Mouse (Mus musculus) neural tube, embryonic 15.5 days (tissue): ENCODE data around the gene Ncoa6. TPM values are rescaled to one million over a fixed set of nuclear protein-coding genes. Genes with fewer than 3 reads are reported as not detected.

Experiments
- ATAC-seq: fragments of 200-750 bp; cut with Nextera tagmentation; 2 replicates; pipeline ENCODE4 v1.8.0; 2017; ENCODE audit warnings: mild to moderate bottlenecking, moderate TSS enrichment, moderate library complexity; ENCODE audit not compliant: low FRiP score
- H3K27ac ChIP-seq: fragments of 300-500 bp; sonication (generic); replicated peaks from 2 replicates; pipeline ENCODE4 v1.5.1; 2015; ENCODE audit warnings: mild to moderate bottlenecking, inconsistent platforms
- H3K27me3 ChIP-seq: fragments of 300-500 bp; sonication (generic); replicated peaks from 2 replicates; pipeline ENCODE4 v1.6.1; 2015; ENCODE audit warnings: inconsistent platforms
- H3K36me3 ChIP-seq: fragments of 300-500 bp; sonication (generic); 2 replicates; pipeline ENCODE4 v1.6.1; 2015; ENCODE audit warnings: inconsistent platforms
- H3K4me1 ChIP-seq: fragments of 300-500 bp; sonication (generic); 2 replicates; pipeline ENCODE4 v1.6.1; 2015; ENCODE audit warnings: inconsistent platforms
- H3K4me2 ChIP-seq: fragments of 300-500 bp; sonication (generic); 2 replicates; pipeline ENCODE4 v1.6.1; 2015; ENCODE audit warnings: inconsistent platforms, mild to moderate bottlenecking, moderate library complexity
- H3K4me3 ChIP-seq: fragments of 300-500 bp; sonication (generic); replicated peaks from 2 replicates; pipeline ENCODE4 v1.5.1; 2015; ENCODE audit warnings: mild to moderate bottlenecking, inconsistent platforms
- H3K9ac ChIP-seq: fragments of 300-500 bp; sonication (generic); replicated peaks from 2 replicates; pipeline ENCODE4 v1.6.1; 2015; ENCODE audit warnings: mild to moderate bottlenecking, inconsistent platforms
- H3K9me3 ChIP-seq: fragments of 300-500 bp; sonication (generic); replicated peaks from 2 replicates; pipeline ENCODE4 v1.6.1; 2016; ENCODE audit warnings: inconsistent platforms
- WGBS: fragments of 180-500 bp; shearing (Covaris S2); methylation state at CpG from one replicate; pipeline ENCODE4 v1.1.7; 2015; ENCODE audit warnings: mixed read lengths; 5-methylcytosine and 5-hydroxymethylcytosine counted together
- polyA plus RNA-seq: library from polyadenylated mRNA; unstranded; fragments of >200 nt; fragmentation: Nextera tagmentation; extraction: Ambion mirVana; gene quantifications from 2 replicates; pipeline ENCODE4 v1.2.1, GENCODE M21; 2015

The Ncoa6 gene
- polyA plus RNA-seq, 1 experiment from 2014 or later = 18.9 TPM

DNA sequence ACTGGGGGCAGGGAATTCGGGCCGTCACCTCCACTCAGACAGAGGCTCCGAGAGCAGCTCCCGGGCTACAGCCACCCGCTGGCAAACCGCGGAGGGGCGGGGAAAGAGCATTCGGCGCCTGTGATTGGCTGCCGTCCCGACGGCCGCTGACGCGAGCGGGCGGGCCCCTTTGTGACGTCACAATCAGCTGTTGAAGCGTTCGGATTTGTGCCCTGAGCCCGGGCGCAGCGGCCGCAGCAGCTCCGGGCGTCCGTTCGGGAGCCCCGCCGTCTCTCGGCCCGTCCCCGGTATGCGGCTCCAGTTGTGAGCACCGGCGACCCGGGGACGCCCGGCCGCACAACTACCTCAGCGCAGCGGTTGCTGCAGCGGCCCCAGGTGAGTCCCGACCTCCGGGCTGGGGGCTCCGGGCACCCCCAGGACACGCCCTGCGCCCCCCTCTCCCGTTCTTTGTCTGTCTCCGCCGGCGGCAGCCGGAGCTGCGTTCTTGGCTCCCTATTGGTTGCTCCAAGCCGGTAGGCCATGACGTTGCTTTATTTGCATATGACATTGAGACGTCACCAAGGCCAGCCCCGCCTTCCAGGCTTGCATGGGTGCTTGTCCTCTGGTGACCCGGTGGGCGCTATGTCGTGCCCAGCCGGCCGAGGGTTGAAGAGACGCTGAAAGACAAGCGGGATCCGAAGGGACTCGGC is 91.9 kb downstream of the Ncoa6 start:
- H3K4me1 ChIP-seq = peaks cover 55% of the 10 kb centered on the region
- no peaks in the 10 kb centered on the region for H3K9me3 ChIP-seq
- H3K36me3 ChIP-seq = peaks cover 13% of the 10 kb centered on the region
- peak overlapping the region; percentile 99 for H3K27ac ChIP-seq
- no peaks in the 10 kb centered on the region; the same call in 1 of the 2 replicates for H3K27me3 ChIP-seq
- H3K9ac ChIP-seq = peak overlapping the region; percentile 97
- peak; percentile 95 for ATAC-seq
- H3K4me3 ChIP-seq = peak overlapping the region; percentile 74
- under 1% methylated on average over 65 of the region's 68 CpGs for WGBS
- peak overlapping the region; percentile 83 for H3K4me2 ChIP-seq

DNA sequence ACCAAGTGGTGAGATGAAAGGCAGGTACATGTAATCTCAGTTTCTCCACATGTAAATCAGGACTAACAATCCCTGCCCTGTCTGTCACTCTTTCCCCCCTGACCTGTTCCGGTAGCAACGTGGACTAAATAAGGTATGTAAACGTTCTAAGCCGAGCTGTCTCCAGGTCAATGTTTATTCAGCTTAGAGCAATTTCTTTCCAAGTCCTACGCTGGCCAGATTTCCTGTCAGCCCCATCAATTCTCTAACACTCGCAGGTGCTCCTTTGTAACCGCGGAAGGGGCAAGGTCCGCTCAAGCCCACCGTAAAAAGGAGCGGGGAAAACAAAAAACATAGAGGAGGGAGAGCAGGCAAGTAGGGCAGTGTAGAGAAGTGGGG is 92.6 kb downstream of the Ncoa6 start:
- WGBS = under 1% methylated on average over 11 of the region's 11 CpGs
- Histone ChIP-seq H3K4me2 (peak overlapping the region; percentile 83), H3K27me3 (no peaks in the 10 kb centered on the region; the same call in 1 of the 2 replicates), H3K4me1 (peaks cover 47% of the 10 kb centered on the region), H3K36me3 (peaks cover 6% of the 10 kb centered on the region; the same call in 1 of the 2 replicates), H3K9ac (peak overlapping the region; percentile 97), H3K4me3 (peak overlapping the region; percentile 74), H3K27ac (peak overlapping the region; percentile 99), H3K9me3 (no peaks in the 10 kb centered on the region)
- no peak for ATAC-seq

DNA sequence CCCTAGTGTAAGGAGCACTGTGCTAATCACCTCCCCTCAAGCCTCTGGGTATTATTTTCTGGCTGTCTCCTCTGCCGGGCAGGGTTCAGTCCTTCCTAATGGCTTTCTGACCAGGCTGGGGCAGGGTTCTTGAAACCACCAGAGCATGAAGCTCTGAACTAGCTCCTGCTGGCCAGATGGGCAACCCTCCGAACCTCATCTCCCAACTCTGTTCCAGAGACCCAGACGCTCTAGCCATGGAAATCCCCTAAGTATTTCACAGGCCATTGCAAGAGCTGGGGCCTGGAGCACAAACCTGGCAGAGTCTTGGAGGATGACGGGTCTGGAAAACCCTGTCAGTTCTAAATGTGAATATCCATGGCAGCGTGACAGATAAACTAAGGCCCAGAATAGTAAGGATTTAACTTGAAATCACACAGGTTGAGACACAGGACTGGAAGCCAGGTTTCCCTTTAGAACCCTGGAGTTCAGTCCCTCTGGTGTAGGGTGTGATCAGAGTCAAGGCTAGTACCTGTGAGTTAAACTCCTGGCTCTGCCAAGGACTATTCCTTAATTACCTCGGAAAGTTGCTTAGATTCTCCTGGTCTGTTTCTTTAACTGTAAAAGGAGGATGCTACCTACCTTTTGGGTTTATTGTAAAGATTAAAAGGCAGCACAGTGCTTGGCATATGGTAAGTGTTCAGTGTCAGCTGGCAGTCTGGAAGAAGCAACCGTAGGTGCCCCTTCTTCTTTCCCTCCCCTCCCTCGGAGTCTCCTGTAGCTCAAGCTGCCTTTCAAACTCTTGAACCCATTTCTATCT is 93.2 kb downstream of the Ncoa6 start, which contains the start of gene Trp53inp2:
TSS of gene Trp53inp2 (plus strand) at position 799 of the 799 bp plus-strand sequence.
- Histone ChIP-seq H3K4me3 (peak within 1 kb of the TSS; percentile 74), H3K4me1 (peaks cover 42% of the 10 kb centered on the region), H3K36me3 (0 out of 2 replicates have a peak, but pooled peaks cover under 1% of the 10 kb centered on the region), H3K4me2 (peak within 1 kb of the TSS; percentile 83), H3K27me3 (no peaks in the 10 kb centered on the region; the same call in 1 of the 2 replicates), H3K27ac (peak within 1 kb of the TSS; percentile 99), H3K9me3 (no peaks in the 10 kb centered on the region), H3K9ac (peak within 1 kb of the TSS; percentile 97)
- no peak for ATAC-seq
- 43% methylated on average over 8 of the region's 8 CpGs for WGBS

DNA sequence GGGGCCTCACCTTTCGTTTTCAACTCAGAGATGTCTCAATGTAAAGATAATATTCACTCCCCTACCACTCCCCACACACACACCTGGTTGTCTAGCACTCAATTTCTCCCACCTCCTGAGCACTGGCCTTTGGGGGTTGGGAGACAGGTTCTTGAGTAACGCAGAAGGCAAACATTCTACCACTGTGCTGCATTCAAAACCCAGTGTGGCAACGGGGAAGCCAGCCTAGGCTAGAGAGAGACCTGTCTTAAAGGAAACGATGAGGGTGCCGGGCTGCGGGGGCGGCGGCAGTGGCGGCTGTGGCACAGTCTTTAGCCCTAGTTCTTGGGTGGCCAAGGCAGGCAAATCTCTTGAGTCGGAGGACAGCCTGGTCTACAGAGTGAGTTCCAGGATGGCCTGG is 97.5 kb downstream of the Ncoa6 start:
- H3K9me3 ChIP-seq = no peaks in the 10 kb centered on the region
- no peak overlapping the region for H3K27ac ChIP-seq
- no peak for ATAC-seq
- no peak overlapping the region for H3K9ac ChIP-seq
- no peaks in the 10 kb centered on the region; the same call in 1 of the 2 replicates for H3K27me3 ChIP-seq
- 84% methylated on average over 10 of the region's 10 CpGs for WGBS
- no peak overlapping the region for H3K4me3 ChIP-seq
- no peaks in the 10 kb centered on the region for H3K36me3 ChIP-seq
- no peak overlapping the region for H3K4me2 ChIP-seq
- peaks cover 11% of the 10 kb centered on the region for H3K4me1 ChIP-seq

DNA sequence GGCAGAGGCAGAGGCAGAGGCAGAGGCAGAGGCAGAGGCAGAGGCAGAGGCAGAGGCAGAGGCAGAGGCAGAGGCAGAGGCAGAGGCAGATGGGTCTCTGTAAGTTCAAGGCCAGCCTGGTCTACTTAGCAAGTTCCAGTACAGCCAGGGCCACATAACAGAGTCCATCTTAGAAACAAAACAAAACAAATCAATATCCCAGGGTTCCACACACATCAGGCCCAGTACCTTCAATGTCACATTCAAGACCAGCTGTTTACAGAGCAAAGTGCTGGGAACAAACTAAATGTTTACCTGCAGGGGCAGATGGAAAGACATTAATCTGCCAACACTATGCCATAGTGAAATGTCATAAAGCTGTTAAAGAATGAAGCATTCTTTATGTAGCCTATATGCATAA is 99.2 kb downstream of the Ncoa6 start:
- H3K9ac ChIP-seq = no peak overlapping the region
- H3K27ac ChIP-seq = no peak overlapping the region
- H3K36me3 ChIP-seq = no peaks in the 10 kb centered on the region
- no peaks in the 10 kb centered on the region for H3K9me3 ChIP-seq
- no peaks in the 10 kb centered on the region for H3K4me1 ChIP-seq
- H3K27me3 ChIP-seq = no peaks in the 10 kb centered on the region; the same call in 1 of the 2 replicates
- no peak overlapping the region for H3K4me3 ChIP-seq
- no peak for ATAC-seq
- no peak overlapping the region for H3K4me2 ChIP-seq

DNA sequence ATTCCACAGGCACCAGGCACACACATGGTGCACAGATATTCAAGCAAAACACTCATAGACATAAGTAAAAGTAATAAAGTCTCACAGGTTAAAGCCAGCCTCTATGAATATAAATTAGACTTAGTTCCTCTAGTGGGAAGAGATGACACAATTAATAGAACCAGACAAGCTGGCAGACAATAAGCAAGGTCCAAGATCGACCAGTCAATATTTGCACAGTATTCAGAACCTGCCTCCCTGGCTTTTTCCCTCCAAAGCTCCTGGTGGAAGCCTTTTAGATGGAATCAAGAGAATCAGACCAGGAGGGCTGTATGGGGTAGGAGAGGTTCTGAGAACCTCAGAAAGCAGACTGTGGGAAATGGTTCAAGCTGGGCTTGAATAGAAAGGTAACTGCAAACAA is 99.8 kb downstream of the Ncoa6 start:
- Histone ChIP-seq H3K27ac (no peak overlapping the region), H3K27me3 (no peaks in the 10 kb centered on the region; the same call in 1 of the 2 replicates), H3K36me3 (no peaks in the 10 kb centered on the region), H3K4me1 (no peaks in the 10 kb centered on the region), H3K4me3 (no peak overlapping the region), H3K9me3 (no peaks in the 10 kb centered on the region), H3K9ac (no peak overlapping the region), H3K4me2 (no peak overlapping the region)
- ATAC-seq = no peak
- WGBS = 81% methylated on average over 1 of the region's 1 CpGs

DNA sequence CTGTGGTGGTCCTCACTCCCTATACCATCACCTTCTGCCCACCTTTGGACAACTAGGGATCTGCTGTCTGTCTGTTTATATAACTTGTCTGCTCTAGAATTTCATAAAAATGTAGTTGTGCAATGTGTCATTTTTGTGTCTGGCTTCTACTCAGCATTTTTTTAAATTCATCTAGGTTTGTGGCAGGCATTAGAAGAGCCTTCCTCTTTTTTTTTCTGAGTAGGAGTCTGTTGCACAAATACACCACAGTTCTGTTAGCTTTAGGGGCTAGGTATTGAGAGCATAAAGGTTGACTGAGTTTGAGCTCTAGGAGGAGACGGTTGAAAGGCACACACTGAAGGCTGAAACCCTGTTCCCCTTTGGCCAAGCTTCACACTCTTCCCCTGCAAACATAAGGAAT is 100.4 kb downstream of the Ncoa6 start:
- H3K4me3 ChIP-seq = no peak overlapping the region
- no peaks in the 10 kb centered on the region; the same call in 1 of the 2 replicates for H3K27me3 ChIP-seq
- no peak overlapping the region for H3K9ac ChIP-seq
- H3K36me3 ChIP-seq = no peaks in the 10 kb centered on the region
- no peak for ATAC-seq
- WGBS = 78% methylated on average over 1 of the region's 1 CpGs
- no peak overlapping the region for H3K27ac ChIP-seq
- no peaks in the 10 kb centered on the region for H3K9me3 ChIP-seq
- no peak overlapping the region for H3K4me2 ChIP-seq
- no peaks in the 10 kb centered on the region for H3K4me1 ChIP-seq

DNA sequence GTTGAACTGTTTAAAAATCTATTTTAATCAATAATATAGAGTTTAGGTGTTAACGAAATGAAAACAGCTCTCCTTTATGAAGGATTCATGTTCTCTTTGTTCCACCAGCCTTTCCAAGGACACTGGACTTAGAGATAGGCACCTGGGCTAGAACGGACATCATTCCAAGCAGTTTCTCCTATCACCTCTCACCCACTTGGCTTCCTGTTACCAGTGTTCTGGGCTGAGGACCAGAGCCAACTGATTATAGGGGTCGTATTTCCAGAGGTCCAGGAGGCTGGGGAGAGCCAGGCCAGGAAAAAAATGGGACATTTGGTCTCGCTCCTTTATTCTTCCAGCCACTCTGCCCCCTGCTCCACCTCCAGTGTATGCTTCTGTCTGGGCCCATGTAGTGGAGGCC is 101.2 kb downstream of the Ncoa6 start:
- H3K9ac ChIP-seq = no peak overlapping the region
- ATAC-seq = no peak
- WGBS = 67% methylated on average over 4 of the region's 4 CpGs

DNA sequence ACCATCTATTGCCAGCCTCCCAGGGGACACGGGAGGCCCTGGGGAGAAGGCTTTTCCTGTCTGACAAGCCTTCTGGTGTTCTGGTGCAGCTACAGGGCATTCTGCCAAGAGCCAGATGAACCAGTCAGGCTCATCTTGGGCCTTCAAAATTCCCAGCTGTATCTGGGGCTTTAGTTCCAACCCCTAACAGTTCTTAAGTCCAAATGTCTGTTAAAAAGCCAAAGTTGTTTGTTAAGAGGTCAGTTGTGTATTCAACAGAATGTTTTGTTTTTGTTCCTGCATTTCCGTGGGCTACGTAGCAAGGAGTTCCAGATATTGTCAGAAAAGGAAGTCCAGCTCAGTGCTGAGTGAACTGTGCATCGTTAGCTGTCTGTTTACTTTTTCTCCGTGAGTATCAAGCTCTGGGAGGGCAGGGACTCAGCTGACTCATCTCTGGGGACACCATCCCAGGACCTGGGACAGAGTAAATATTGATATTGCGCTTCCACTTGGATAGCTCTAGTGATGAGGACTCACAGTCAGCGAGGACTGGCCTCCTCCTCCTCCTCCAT is 104.3 kb downstream of the Ncoa6 start:
- Histone ChIP-seq H3K9me3 (no peaks in the 10 kb centered on the region), H3K4me3 (no peak overlapping the region), H3K36me3 (no peaks in the 10 kb centered on the region), H3K9ac (no peak overlapping the region), H3K27ac (no peak overlapping the region), H3K4me2 (no peak overlapping the region), H3K27me3 (no peaks in the 10 kb centered on the region), H3K4me1 (no peaks in the 10 kb centered on the region)
- WGBS = 67% methylated on average over 7 of the region's 7 CpGs
- ATAC-seq = no peak

More for the DNA sequence above, 101.2 kb downstream of the Ncoa6 start:
- Histone ChIP-seq H3K36me3 (no peaks in the 10 kb centered on the region), H3K4me1 (no peaks in the 10 kb centered on the region), H3K4me3 (no peak overlapping the region), H3K27me3 (no peaks in the 10 kb centered on the region; the same call in 1 of the 2 replicates), H3K9me3 (no peaks in the 10 kb centered on the region), H3K27ac (no peak overlapping the region), H3K4me2 (no peak overlapping the region)

DNA sequence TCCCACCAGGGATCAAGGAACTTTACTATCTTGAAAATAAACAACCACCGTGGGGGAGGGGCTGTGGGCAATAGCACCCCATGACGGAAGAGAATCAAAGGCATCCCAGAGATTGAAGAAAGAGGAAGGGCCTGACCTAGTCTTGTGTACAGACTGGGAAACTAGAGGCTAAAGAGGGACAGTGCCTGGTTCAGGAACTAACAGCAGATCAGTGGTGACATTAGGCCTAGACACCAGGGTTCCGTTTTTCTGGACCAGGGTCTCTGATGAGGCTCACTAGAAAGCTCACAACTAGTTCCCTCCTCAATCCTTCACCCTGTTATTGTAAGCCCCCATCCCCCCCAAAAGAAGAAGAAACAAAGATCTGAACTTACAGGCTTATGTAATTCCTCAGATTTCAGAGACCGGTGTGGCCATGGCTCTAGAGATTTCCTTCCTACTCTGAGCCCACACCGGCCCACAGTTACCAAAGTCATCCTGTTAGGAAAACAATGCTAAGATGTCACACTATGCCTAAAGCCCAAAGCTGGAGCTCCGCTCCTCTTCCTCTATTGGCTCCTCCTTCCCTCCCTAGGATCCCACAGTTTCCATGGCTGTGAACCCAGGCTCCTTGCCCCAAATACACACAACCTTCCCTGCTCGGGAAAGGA is 105.9 kb downstream of the Ncoa6 start:
- no peaks in the 10 kb centered on the region for H3K4me1 ChIP-seq
- ATAC-seq = no peak
- H3K9ac ChIP-seq = no peak overlapping the region
- H3K36me3 ChIP-seq = no peaks in the 10 kb centered on the region
- H3K9me3 ChIP-seq = no peaks in the 10 kb centered on the region
- H3K27me3 ChIP-seq = no peaks in the 10 kb centered on the region
- H3K4me3 ChIP-seq = no peak overlapping the region
- H3K27ac ChIP-seq = no peak overlapping the region
- no peak overlapping the region for H3K4me2 ChIP-seq
- 80% methylated on average over 7 of the region's 7 CpGs for WGBS

DNA sequence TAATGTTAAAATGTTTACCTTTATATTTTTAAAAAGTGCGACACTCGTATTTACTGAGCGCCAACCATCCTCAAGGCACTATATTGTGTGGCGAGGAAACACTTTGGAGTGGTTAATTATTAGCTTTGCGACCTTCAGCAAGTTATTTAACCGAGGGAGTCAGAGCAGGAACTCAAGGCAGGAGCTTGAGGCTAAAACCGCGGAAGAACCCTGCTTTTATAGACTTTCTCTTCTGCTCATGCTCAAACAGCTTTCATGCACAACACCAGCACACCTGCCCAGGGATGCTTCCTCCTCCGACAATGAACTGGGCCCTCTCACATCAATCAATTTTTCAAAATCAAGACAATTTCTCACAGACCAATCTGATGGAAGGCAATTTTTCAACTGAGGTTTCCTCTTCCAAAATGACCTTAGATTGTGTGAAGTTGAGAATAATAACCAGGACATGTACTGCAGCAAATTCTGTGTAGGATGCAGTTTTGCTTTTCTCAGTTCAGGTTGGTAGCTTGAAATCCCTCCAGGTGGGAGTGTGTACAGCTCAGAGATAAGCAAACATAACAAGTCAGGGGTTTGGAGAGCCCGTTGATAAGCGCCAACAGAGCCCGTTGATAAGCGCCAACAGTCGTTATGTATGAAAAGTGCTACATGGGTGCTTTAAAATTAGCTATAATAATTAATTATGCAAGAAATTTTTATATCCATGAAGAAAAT is 115.9 kb downstream of the Ncoa6 start:
- Histone ChIP-seq H3K9ac (peak overlapping the region; percentile 26), H3K27me3 (no peaks in the 10 kb centered on the region), H3K4me1 (peaks cover 22% of the 10 kb centered on the region), H3K9me3 (no peaks in the 10 kb centered on the region), H3K27ac (peak overlapping the region; percentile 78), H3K36me3 (no peaks in the 10 kb centered on the region), H3K4me2 (peak overlapping the region; percentile 80), H3K4me3 (peak overlapping the region; percentile 87)
- 28% methylated on average over 14 of the region's 14 CpGs for WGBS
- peak; percentile 62 for ATAC-seq
